Mouse (Mus musculus): ENCODE measurements around the gene Smtnl1. TPM values are rescaled to one million over a fixed set of nuclear protein-coding genes. Genes with fewer than 3 reads are reported as not detected.

Gene Smtnl1
- polyA plus RNA-seq, 1 experiment from 2014 or later: 0.21 TPM

GRCm38 (mm10) chr2:84840016-84840747 lies 17.7 kb upstream of the Smtnl1 start:
- H3K4me2 ChIP-seq (ENCODE audit: low read depth, low read length): peak overlapping the region; percentile 99
- peaks cover 30% of the 10 kb centered on the region for H3K4me1 ChIP-seq (ENCODE audit: control insufficient read depth, insufficient read depth, low read length)
- H3K9ac ChIP-seq (ENCODE audit: low read length): peak overlapping the region; percentile 85
- no peaks in the 10 kb centered on the region for H3K9me3 ChIP-seq (replicated peaks; ENCODE audit: control insufficient read depth, low read length)
- H3K27ac ChIP-seq (ENCODE audit: low read length): peak overlapping the region; percentile 88
- H3K36me3 ChIP-seq (ENCODE audit: control insufficient read depth, insufficient read depth): no peaks in the 10 kb centered on the region
- peak overlapping the region; percentile 78 for H3K4me3 ChIP-seq (ENCODE audit: low read length)
- ATAC-seq (replicated peaks; ENCODE audit: extremely low read depth, insufficient read depth, low FRiP score): peak; percentile 80
- peaks cover 5% of the 10 kb centered on the region; the same call in 1 of the 2 replicates for H3K27me3 ChIP-seq (ENCODE audit: control insufficient read depth, insufficient read depth, low read length)
- under 1% methylated on average over 54 of the region's 54 CpGs for WGBS

- ATAC-seq (replicated peaks; ENCODE audit: extremely low read depth, insufficient read depth, low FRiP score): no peak
- Histone ChIP-seq H3K9ac (ENCODE audit: low read length) (peak overlapping the region; percentile 85), H3K27ac (ENCODE audit: low read length) (peak overlapping the region; percentile 88), H3K9me3 (replicated peaks; ENCODE audit: control insufficient read depth, low read length) (no peaks in the 10 kb centered on the region), H3K27me3 (ENCODE audit: control insufficient read depth, insufficient read depth, low read length) (peaks cover 5% of the 10 kb centered on the region; the same call in 1 of the 2 replicates), H3K4me2 (ENCODE audit: low read depth, low read length) (peak overlapping the region; percentile 99), H3K36me3 (ENCODE audit: control insufficient read depth, insufficient read depth) (no peaks in the 10 kb centered on the region), H3K4me3 (ENCODE audit: low read length) (peak overlapping the region; percentile 78), H3K4me1 (ENCODE audit: control insufficient read depth, insufficient read depth, low read length) (peaks cover 24% of the 10 kb centered on the region)
- WGBS: under 1% methylated on average over 47 of the region's 47 CpGs
Observed at GRCm38 (mm10) chr2:84838993-84839980, 16.8 kb upstream of the Smtnl1 start.

- H3K27ac ChIP-seq (ENCODE audit: low read length): peak within 1 kb of the TSS; percentile 88
- WGBS: 34% methylated on average over 10 of the region's 10 CpGs
- H3K4me1 ChIP-seq (ENCODE audit: control insufficient read depth, insufficient read depth, low read length): peaks cover 24% of the 10 kb centered on the region
- no peaks in the 10 kb centered on the region for H3K36me3 ChIP-seq (ENCODE audit: control insufficient read depth, insufficient read depth)
- ATAC-seq (replicated peaks; ENCODE audit: extremely low read depth, insufficient read depth, low FRiP score): no peak
- peak within 1 kb of the TSS; percentile 85 for H3K9ac ChIP-seq (ENCODE audit: low read length)
- H3K4me3 ChIP-seq (ENCODE audit: low read length): peak within 1 kb of the TSS; percentile 78
- peaks cover 5% of the 10 kb centered on the region; the same call in 1 of the 2 replicates for H3K27me3 ChIP-seq (ENCODE audit: control insufficient read depth, insufficient read depth, low read length)
- H3K9me3 ChIP-seq (replicated peaks; ENCODE audit: control insufficient read depth, low read length): no peaks in the 10 kb centered on the region
- peak within 1 kb of the TSS; percentile 99 for H3K4me2 ChIP-seq (ENCODE audit: low read depth, low read length)
Observed at GRCm38 (mm10) chr2:84838593-84838949, 16.1 kb upstream of the Smtnl1 start, which contains the start of gene Slc43a1. Gene Slc43a1 (plus strand): TSS chr2:84838850.

- Histone ChIP-seq H3K27ac (ENCODE audit: low read length) (no peak overlapping the region), H3K27me3 (ENCODE audit: control insufficient read depth, insufficient read depth, low read length) (peaks cover 5% of the 10 kb centered on the region; the same call in 1 of the 2 replicates), H3K9me3 (replicated peaks; ENCODE audit: control insufficient read depth, low read length) (no peaks in the 10 kb centered on the region), H3K4me1 (ENCODE audit: control insufficient read depth, insufficient read depth, low read length) (peaks cover 24% of the 10 kb centered on the region), H3K9ac (ENCODE audit: low read length) (no peak overlapping the region), H3K36me3 (ENCODE audit: control insufficient read depth, insufficient read depth) (no peaks in the 10 kb centered on the region), H3K4me3 (ENCODE audit: low read length) (no peak overlapping the region), H3K4me2 (ENCODE audit: low read depth, low read length) (no peak overlapping the region)
- WGBS: 40% methylated on average over 9 of the region's 9 CpGs
- no peak for ATAC-seq (replicated peaks; ENCODE audit: extremely low read depth, insufficient read depth, low FRiP score)
Observed at GRCm38 (mm10) chr2:84837817-84838592, 15.6 kb upstream of the Smtnl1 start.

GRCm38 (mm10) chr2:84837107-84837506 lies 14.7 kb upstream of the Smtnl1 start:
- WGBS: 52% methylated on average over 8 of the region's 8 CpGs
- H3K9me3 ChIP-seq (replicated peaks; ENCODE audit: control insufficient read depth, low read length): no peaks in the 10 kb centered on the region
- H3K4me3 ChIP-seq (ENCODE audit: low read length): no peak overlapping the region
- peaks cover 26% of the 10 kb centered on the region for H3K4me1 ChIP-seq (ENCODE audit: control insufficient read depth, insufficient read depth, low read length)
- H3K9ac ChIP-seq (ENCODE audit: low read length): no peak overlapping the region
- H3K36me3 ChIP-seq (ENCODE audit: control insufficient read depth, insufficient read depth): no peaks in the 10 kb centered on the region
- H3K27me3 ChIP-seq (ENCODE audit: control insufficient read depth, insufficient read depth, low read length): peaks cover 5% of the 10 kb centered on the region; the same call in 1 of the 2 replicates
- H3K27ac ChIP-seq (ENCODE audit: low read length): no peak overlapping the region
- ATAC-seq (replicated peaks; ENCODE audit: extremely low read depth, insufficient read depth, low FRiP score): no peak
- no peak overlapping the region for H3K4me2 ChIP-seq (ENCODE audit: low read depth, low read length)

- Histone ChIP-seq H3K36me3 (ENCODE audit: control insufficient read depth, insufficient read depth) (peaks cover 8% of the 10 kb centered on the region), H3K9me3 (replicated peaks; ENCODE audit: control insufficient read depth, low read length) (no peaks in the 10 kb centered on the region), H3K27ac (ENCODE audit: low read length) (peak overlapping the region; percentile 30), H3K4me1 (ENCODE audit: control insufficient read depth, insufficient read depth, low read length) (peaks cover 10% of the 10 kb centered on the region), H3K9ac (ENCODE audit: low read length) (peak overlapping the region; percentile 26; the same call in 1 of the 2 replicates), H3K27me3 (ENCODE audit: control insufficient read depth, insufficient read depth, low read length) (no peaks in the 10 kb centered on the region), H3K4me3 (ENCODE audit: low read length) (no peak overlapping the region), H3K4me2 (ENCODE audit: low read depth, low read length) (peak overlapping the region; percentile 6; the same call in 1 of the 2 replicates)
- ATAC-seq (replicated peaks; ENCODE audit: extremely low read depth, insufficient read depth, low FRiP score): peak; percentile 65
- WGBS: 26% methylated on average over 10 of the region's 10 CpGs
Observed at GRCm38 (mm10) chr2:84831666-84832391, 9.4 kb upstream of the Smtnl1 start.

- no peaks in the 10 kb centered on the region for H3K9me3 ChIP-seq (replicated peaks; ENCODE audit: control insufficient read depth, low read length)
- under 1% methylated on average over 29 of the region's 29 CpGs for WGBS
- peaks cover 19% of the 10 kb centered on the region for H3K4me1 ChIP-seq (ENCODE audit: control insufficient read depth, insufficient read depth, low read length)
- H3K4me3 ChIP-seq (ENCODE audit: low read length): peak overlapping the region; percentile 74
- H3K9ac ChIP-seq (ENCODE audit: low read length): peak overlapping the region; percentile 80
- H3K36me3 ChIP-seq (ENCODE audit: control insufficient read depth, insufficient read depth): peaks cover 8% of the 10 kb centered on the region
- H3K27ac ChIP-seq (ENCODE audit: low read length): peak overlapping the region; percentile 82
- H3K4me2 ChIP-seq (ENCODE audit: low read depth, low read length): peak overlapping the region; percentile 88
- peak; percentile 39 for ATAC-seq (replicated peaks; ENCODE audit: extremely low read depth, insufficient read depth, low FRiP score)
- no peaks in the 10 kb centered on the region for H3K27me3 ChIP-seq (ENCODE audit: control insufficient read depth, insufficient read depth, low read length)
Observed at GRCm38 (mm10) chr2:84827283-84827920, 5.0 kb upstream of the Smtnl1 start.
